Mouse (Mus musculus): ENCODE results near the gene Pgp. TPM values are rescaled to one million over a fixed set of nuclear protein-coding genes. Genes with fewer than 3 reads are reported as not detected.
"Not testable (repeated sequence)": the region's sequence is repeated elsewhere in the genome, so short reads cannot be mapped to it uniquely, and the experiment has no call there.

Pgp gene
- 10 to 100 TPM; 50.8 to 55.0 TPM for total RNA-seq (2021)
- long read RNA-seq, experiment 1, transcript Pgp-201 (2 exons, 2,627 nt): major isoform, 179 of 234 reads
- long read RNA-seq, experiment 1, transcript Pgp-202 (1 exons, 2,428 nt): minor isoform, 45 of 234 reads
- long read RNA-seq, experiment 1, partial matches to known transcripts: 0 of 234 reads
- long read RNA-seq, experiment 1, other reads (novel, unspliced or antisense): 10 of 234 reads
- long read RNA-seq, experiment 2, transcript Pgp-202 (1 exons, 2,428 nt): minor isoform, 46 of 333 reads
- long read RNA-seq, experiment 2, transcript Pgp-201 (2 exons, 2,627 nt): major isoform, 283 of 333 reads
- long read RNA-seq, experiment 2, partial matches to known transcripts: 0 of 333 reads
- long read RNA-seq, experiment 2, other reads (novel, unspliced or antisense): 4 of 333 reads

GRCm38 (mm10) chr17:24469910-24470602, at the start of gene Pgp, which contains the start of gene E4f1:
Pgp (plus strand) TSS chr17:24470392.
E4f1 (minus strand) TSS chr17:24470313.
- DNase-seq: peak; percentile 99

- no peak for DNase-seq
Measured at GRCm38 (mm10) chr17:24423114-24423513, 47.1 kb upstream of the Pgp start.

GRCm38 (mm10) chr17:24424489-24424888, 45.7 kb upstream of the Pgp start:
- no peak for DNase-seq

GRCm38 (mm10) chr17:24425326-24425725, 44.9 kb upstream of the Pgp start:
- not testable (repeated sequence) for DNase-seq

GRCm38 (mm10) chr17:24425905-24426304, 44.3 kb upstream of the Pgp start:
- no peak for DNase-seq

GRCm38 (mm10) chr17:24426471-24427169, 43.6 kb upstream of the Pgp start, which contains the start of gene Eci1:
Eci1 (plus strand) TSS chr17:24426641.
- DNase-seq: peak; percentile 98

GRCm38 (mm10) chr17:24427170-24427557, 43.0 kb upstream of the Pgp start:
- DNase-seq: no peak

GRCm38 (mm10) chr17:24429201-24429983, 40.8 kb upstream of the Pgp start:
- peak; percentile 55 for DNase-seq

GRCm38 (mm10) chr17:24437016-24437415, 33.2 kb upstream of the Pgp start:
- DNase-seq: no peak

- DNase-seq: no peak
Measured at GRCm38 (mm10) chr17:24440377-24440776, 29.8 kb upstream of the Pgp start.

- DNase-seq: no peak
Measured at GRCm38 (mm10) chr17:24441148-24441547, 29.0 kb upstream of the Pgp start.

- no peak for DNase-seq
Measured at GRCm38 (mm10) chr17:24442107-24442506, 28.1 kb upstream of the Pgp start.

- DNase-seq: no peak
Measured at GRCm38 (mm10) chr17:24442632-24443155, 27.5 kb upstream of the Pgp start, which contains the start of gene Dnase1l2. Dnase1l2 (minus strand) TSS chr17:24443105.

GRCm38 (mm10) chr17:24443409-24443808, 26.8 kb upstream of the Pgp start:
- no peak for DNase-seq

GRCm38 (mm10) chr17:24446590-24446989, 23.6 kb upstream of the Pgp start:
- DNase-seq: no peak

GRCm38 (mm10) chr17:24449507-24449906, 20.7 kb upstream of the Pgp start:
- no peak for DNase-seq

GRCm38 (mm10) chr17:24451220-24451619, 19.0 kb upstream of the Pgp start:
- DNase-seq: no peak

- DNase-seq: no peak
Measured at GRCm38 (mm10) chr17:24453372-24453771, 16.8 kb upstream of the Pgp start.

GRCm38 (mm10) chr17:24454218-24454755, 15.9 kb upstream of the Pgp start:
- DNase-seq: no peak

GRCm38 (mm10) chr17:24454756-24455522, 15.3 kb upstream of the Pgp start:
- DNase-seq: peak; percentile 99

Measured in gastrocnemius, postnatal 25 days (tissue).